Mouse (Mus musculus) CH12.LX (cell line): Measurements from ENCODE around the gene Hexim2.

ENCODE experiments used
- ELF1 ChIP-seq: IDR thresholded peaks from 2 replicates; pipeline ENCODE4 v1.6.1; 2014; ENCODE audit warnings: low read depth, mild to moderate bottlenecking, inconsistent platforms, low read length, improper control_type of control experiment
- MYC ChIP-seq: IDR thresholded peaks from 2 replicates; pipeline ENCODE4 v1.6.1; 2011; ENCODE audit warnings: low read depth, mild to moderate bottlenecking, improper control_type of control experiment, low read length
- POLR2A ChIP-seq: IDR thresholded peaks from 2 replicates; pipeline ENCODE4 v1.6.1; 2011; ENCODE audit warnings: low read depth, mild to moderate bottlenecking, improper control_type of control experiment, low read length

DNA sequence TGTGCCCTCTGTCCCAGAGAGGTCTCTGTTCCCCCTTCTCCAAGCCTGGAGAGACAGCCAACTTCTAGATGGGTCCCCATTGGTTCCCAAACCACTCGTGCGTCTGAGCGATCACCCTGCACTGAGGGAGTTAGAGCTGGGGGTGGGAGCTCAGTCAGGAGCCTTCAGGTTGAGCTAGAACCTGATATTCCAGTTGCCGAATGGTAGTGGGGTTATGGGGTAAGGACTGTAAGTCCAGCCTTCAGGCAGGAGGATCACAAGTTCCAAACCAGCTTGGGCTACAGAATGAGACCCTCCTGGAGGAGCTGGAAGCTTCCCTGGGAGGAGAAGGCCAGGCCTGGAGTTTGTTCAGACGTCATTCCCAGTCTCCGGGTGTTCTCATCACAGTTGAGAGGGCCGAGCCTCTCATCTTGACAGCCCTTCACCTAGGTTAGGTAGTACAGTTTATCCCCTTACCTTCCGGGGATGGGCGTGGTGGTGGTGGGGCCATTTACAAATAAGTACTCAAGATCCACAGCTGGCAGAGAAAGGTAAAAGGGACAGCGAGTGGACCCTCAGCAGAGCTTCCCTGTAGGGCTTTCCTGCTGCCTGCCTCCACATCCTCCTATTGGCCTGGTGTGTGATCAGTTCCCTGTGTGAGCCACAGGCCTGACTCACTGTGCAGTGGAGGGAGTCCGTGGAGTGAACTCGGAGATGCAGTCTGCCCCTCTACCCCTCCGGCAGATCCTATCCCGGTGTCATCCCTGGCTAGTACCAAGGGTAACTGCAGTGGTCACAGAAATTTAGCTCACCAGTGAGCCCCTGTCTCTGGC lies 7.9 kb downstream of the Hexim2 start:
- no peak for TF ChIP-seq MYC
- no peak for TF ChIP-seq POLR2A
- TF ChIP-seq ELF1 = no peak
